Mouse (Mus musculus): ENCODE measurements around the gene Plekhg3. TPM values are rescaled to one million over a fixed set of nuclear protein-coding genes. Genes with fewer than 3 reads are reported as not detected.

Gene Plekhg3
- polyA plus RNA-seq, 1 experiment from 2014 or later = 5.7 TPM

DNA sequence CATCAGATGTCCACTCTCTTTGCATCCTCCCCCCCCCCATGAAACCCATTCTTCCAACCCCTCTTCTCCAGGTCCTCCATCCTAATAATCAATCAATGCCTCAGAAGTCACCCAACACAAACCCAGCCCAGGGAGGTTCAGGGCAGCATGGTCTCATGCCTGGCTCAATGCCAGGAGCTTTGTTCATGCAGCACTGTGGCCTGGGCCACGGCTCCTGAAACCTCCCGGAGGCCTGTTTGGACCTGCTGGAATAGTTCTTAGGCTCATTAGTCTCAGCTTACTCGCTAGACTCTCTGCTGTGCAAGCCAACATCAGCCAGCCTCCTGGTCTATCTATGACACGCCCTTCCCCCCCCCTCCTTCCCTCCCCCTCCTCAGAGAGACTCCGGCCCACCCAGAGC lies 27.7 kb upstream of the Plekhg3 start:
- Histone ChIP-seq H3K9me3 (ENCODE audit: control insufficient read depth) (no peaks in the 10 kb centered on the region), H3K9ac (ENCODE audit: low read depth, low read length) (no peak overlapping the region), H3K4me3 (ENCODE audit: low read depth, low read length) (no peak overlapping the region), H3K4me2 (replicated peaks; ENCODE audit: low read depth) (no peak overlapping the region), H3K4me1 (replicated peaks; ENCODE audit: control insufficient read depth, insufficient read depth, low read length) (no peaks in the 10 kb centered on the region), H3K27me3 (replicated peaks; ENCODE audit: control insufficient read depth, insufficient read depth, low read length) (no peaks in the 10 kb centered on the region), H3K27ac (ENCODE audit: low read depth, low read length) (no peak overlapping the region), H3K36me3 (ENCODE audit: control insufficient read depth, insufficient read depth) (no peaks in the 10 kb centered on the region)
- no peak for ATAC-seq
- TF ChIP-seq CTCF (IDR thresholded peaks at IDR 0.05; ENCODE audit: low read depth) = no peak
- WGBS = 63% methylated on average over 5 of the region's 5 CpGs

DNA sequence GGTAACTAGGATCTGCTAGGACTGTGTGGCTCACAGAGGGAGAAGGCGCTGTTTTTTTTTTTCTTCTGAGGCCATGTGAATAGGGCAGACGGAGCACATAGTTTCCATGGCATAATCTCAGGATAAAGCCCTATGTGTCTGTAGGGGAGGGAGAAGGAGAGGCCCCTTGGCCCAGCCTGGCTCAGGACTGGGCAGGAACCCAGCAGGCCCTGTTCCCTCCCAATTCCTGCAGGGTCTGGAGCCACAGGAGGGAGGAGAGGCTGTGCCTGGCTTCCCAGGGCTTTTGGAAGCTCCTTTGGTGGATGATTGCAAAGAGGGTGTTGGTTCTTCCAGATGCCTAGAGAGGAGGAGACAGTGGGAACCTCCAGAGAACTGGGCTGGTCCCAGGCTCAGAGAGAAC lies 24.2 kb upstream of the Plekhg3 start:
- no peak overlapping the region for H3K4me2 ChIP-seq (replicated peaks; ENCODE audit: low read depth)
- no peaks in the 10 kb centered on the region for H3K9me3 ChIP-seq (ENCODE audit: control insufficient read depth)
- WGBS = 66% methylated on average over 2 of the region's 2 CpGs
- H3K27me3 ChIP-seq (replicated peaks; ENCODE audit: control insufficient read depth, insufficient read depth, low read length) = no peaks in the 10 kb centered on the region
- no peaks in the 10 kb centered on the region for H3K4me1 ChIP-seq (replicated peaks; ENCODE audit: control insufficient read depth, insufficient read depth, low read length)
- TF ChIP-seq CTCF (IDR thresholded peaks at IDR 0.05; ENCODE audit: low read depth) = no peak
- no peak overlapping the region for H3K4me3 ChIP-seq (ENCODE audit: low read depth, low read length)
- no peak overlapping the region for H3K9ac ChIP-seq (ENCODE audit: low read depth, low read length)
- ATAC-seq = 0 out of 2 replicates have a peak, but pooled peaks have one; percentile 13
- H3K27ac ChIP-seq (ENCODE audit: low read depth, low read length) = no peak overlapping the region
- no peaks in the 10 kb centered on the region for H3K36me3 ChIP-seq (ENCODE audit: control insufficient read depth, insufficient read depth)

DNA sequence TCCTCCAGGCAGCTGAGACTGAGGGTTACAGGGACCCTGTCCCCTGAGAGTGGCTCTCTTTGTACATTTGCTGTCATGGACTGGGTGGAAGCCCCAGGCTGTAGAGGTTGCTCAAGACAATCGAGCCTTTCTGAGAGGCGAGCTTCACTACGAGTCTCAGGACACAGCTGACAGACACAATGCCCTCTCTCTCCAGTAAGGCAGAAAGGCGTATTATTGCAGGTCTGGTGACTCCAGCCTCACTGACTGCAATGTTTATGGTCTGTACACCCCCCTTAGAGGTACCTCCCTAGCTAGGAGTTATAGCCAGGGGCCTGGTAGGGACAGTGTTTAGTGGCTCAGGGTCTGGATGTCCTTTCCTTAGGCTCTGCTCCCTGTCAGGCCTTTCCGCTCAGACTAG lies 22.9 kb upstream of the Plekhg3 start:
- Histone ChIP-seq H3K9ac (ENCODE audit: low read depth, low read length) (no peak overlapping the region; the same call in 1 of the 2 replicates), H3K36me3 (ENCODE audit: control insufficient read depth, insufficient read depth) (no peaks in the 10 kb centered on the region), H3K27me3 (replicated peaks; ENCODE audit: control insufficient read depth, insufficient read depth, low read length) (no peaks in the 10 kb centered on the region), H3K4me1 (replicated peaks; ENCODE audit: control insufficient read depth, insufficient read depth, low read length) (no peaks in the 10 kb centered on the region), H3K4me2 (replicated peaks; ENCODE audit: low read depth) (no peak overlapping the region), H3K9me3 (ENCODE audit: control insufficient read depth) (no peaks in the 10 kb centered on the region), H3K27ac (ENCODE audit: low read depth, low read length) (no peak overlapping the region), H3K4me3 (ENCODE audit: low read depth, low read length) (no peak overlapping the region)
- no peak for ATAC-seq
- 73% methylated on average over 5 of the region's 5 CpGs for WGBS
- no peak for TF ChIP-seq CTCF (IDR thresholded peaks at IDR 0.05; ENCODE audit: low read depth)

DNA sequence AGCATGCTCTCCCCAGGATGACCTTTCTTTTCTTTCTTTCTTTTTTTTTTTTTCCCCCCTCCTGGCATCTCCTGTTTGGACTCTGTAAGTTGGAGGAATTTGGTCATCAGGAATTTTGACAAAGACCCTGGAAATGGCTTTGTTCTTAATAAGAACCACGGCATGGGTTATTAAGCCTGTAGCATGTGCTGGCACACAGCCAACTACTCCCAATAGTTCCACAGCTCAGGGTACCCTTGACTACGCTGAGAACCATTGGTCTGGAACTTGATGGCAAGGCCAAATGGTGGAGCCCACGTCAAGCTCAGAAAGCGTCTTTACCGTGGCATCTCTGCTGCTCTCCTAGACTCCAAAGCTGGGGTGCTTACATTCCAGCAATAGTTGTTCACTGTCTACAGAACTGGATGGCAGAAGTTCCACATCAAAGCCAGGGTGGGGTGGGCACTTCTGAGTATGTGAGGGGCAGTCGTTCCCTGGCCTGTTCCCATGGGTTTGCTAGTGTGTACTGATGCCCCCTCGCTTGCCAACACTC lies 21.7 kb upstream of the Plekhg3 start:
- no peak for ATAC-seq
- no peak overlapping the region for H3K4me3 ChIP-seq (ENCODE audit: low read depth, low read length)
- 82% methylated on average over 7 of the region's 7 CpGs for WGBS
- no peak overlapping the region for H3K27ac ChIP-seq (ENCODE audit: low read depth, low read length)
- no peaks in the 10 kb centered on the region for H3K27me3 ChIP-seq (replicated peaks; ENCODE audit: control insufficient read depth, insufficient read depth, low read length)
- no peaks in the 10 kb centered on the region for H3K36me3 ChIP-seq (ENCODE audit: control insufficient read depth, insufficient read depth)
- no peaks in the 10 kb centered on the region for H3K9me3 ChIP-seq (ENCODE audit: control insufficient read depth)
- no peak for TF ChIP-seq CTCF (IDR thresholded peaks at IDR 0.05; ENCODE audit: low read depth)
- no peak overlapping the region for H3K9ac ChIP-seq (ENCODE audit: low read depth, low read length)
- no peaks in the 10 kb centered on the region for H3K4me1 ChIP-seq (replicated peaks; ENCODE audit: control insufficient read depth, insufficient read depth, low read length)
- H3K4me2 ChIP-seq (replicated peaks; ENCODE audit: low read depth) = no peak overlapping the region

DNA sequence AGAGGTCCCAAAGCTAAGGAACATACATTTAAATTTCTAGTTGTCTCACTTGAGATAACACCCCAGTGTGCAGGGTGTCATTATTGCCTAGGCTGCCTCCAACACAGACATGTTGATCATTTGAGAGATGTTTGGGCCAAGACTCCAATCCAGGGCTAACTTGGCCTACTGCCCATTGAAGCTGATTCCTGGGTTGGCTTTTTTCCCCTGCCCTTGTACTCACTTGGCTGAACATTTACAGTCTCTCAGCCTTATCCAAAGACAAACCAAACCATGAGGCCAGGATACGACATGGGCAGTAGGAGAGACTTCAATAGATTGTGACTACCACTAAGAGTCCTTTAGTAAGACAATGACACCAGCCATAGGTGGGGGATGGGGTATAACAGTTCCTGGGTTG lies 18.0 kb upstream of the Plekhg3 start:
- H3K9me3 ChIP-seq (ENCODE audit: control insufficient read depth) = no peaks in the 10 kb centered on the region
- no peak overlapping the region for H3K9ac ChIP-seq (ENCODE audit: low read depth, low read length)
- ATAC-seq = no peak
- H3K27ac ChIP-seq (ENCODE audit: low read depth, low read length) = no peak overlapping the region
- no peaks in the 10 kb centered on the region for H3K27me3 ChIP-seq (replicated peaks; ENCODE audit: control insufficient read depth, insufficient read depth, low read length)
- WGBS = 18% methylated on average over 1 of the region's 1 CpGs
- H3K36me3 ChIP-seq (ENCODE audit: control insufficient read depth, insufficient read depth) = no peaks in the 10 kb centered on the region
- H3K4me1 ChIP-seq (replicated peaks; ENCODE audit: control insufficient read depth, insufficient read depth, low read length) = no peaks in the 10 kb centered on the region
- no peak overlapping the region for H3K4me2 ChIP-seq (replicated peaks; ENCODE audit: low read depth)
- no peak for TF ChIP-seq CTCF (IDR thresholded peaks at IDR 0.05; ENCODE audit: low read depth)
- no peak overlapping the region for H3K4me3 ChIP-seq (ENCODE audit: low read depth, low read length)

DNA sequence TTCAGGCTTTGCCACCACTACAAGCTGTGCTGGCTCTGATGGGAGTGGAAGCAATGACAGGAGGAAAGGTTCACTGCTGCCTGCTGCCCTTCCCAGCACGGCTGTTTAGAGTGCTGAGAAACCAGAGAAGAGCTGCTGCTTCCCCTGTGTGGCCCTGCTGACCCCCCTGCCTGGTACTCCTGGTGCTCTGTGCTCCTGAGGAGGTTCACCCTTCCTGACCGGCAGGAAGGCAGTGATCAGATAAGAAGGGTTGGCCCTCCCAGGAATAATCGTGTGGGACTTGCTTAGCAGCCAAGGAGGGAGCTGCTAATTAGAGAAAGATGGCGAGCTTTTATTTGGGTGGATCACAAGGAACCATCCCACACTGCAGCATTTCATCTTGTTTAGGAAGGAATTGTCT lies 15.8 kb upstream of the Plekhg3 start:
- Histone ChIP-seq H3K4me1 (replicated peaks; ENCODE audit: control insufficient read depth, insufficient read depth, low read length) (no peaks in the 10 kb centered on the region), H3K36me3 (ENCODE audit: control insufficient read depth, insufficient read depth) (no peaks in the 10 kb centered on the region), H3K4me2 (replicated peaks; ENCODE audit: low read depth) (no peak overlapping the region), H3K27me3 (replicated peaks; ENCODE audit: control insufficient read depth, insufficient read depth, low read length) (no peaks in the 10 kb centered on the region), H3K27ac (ENCODE audit: low read depth, low read length) (no peak overlapping the region), H3K9ac (ENCODE audit: low read depth, low read length) (no peak overlapping the region), H3K9me3 (ENCODE audit: control insufficient read depth) (no peaks in the 10 kb centered on the region), H3K4me3 (ENCODE audit: low read depth, low read length) (no peak overlapping the region)
- 20% methylated on average over 4 of the region's 4 CpGs for WGBS
- no peak for ATAC-seq
- no peak for TF ChIP-seq CTCF (IDR thresholded peaks at IDR 0.05; ENCODE audit: low read depth)

DNA sequence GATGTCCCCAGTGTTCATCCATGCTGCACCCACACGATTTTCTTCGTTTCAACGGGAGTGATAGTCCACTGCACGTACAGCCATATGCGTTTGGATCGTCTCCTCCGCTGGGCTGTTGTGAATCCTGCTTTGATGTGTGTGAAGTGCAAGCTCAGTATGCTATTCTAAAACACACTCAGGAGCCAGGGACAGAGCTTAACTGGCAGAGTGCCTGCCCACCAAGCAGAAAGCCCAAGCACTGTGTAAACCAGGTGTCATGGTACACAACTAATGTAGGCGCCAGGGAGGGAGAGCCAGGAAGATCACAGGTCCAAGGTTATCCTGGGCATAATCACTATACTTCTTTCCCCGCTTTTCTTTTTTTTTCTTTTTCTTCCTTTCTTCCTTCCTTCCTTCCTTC lies 12.7 kb upstream of the Plekhg3 start:
- H3K4me2 ChIP-seq (replicated peaks; ENCODE audit: low read depth) = no peak overlapping the region
- H3K27me3 ChIP-seq (replicated peaks; ENCODE audit: control insufficient read depth, insufficient read depth, low read length) = no peaks in the 10 kb centered on the region
- no peak for ATAC-seq
- no peaks in the 10 kb centered on the region for H3K36me3 ChIP-seq (ENCODE audit: control insufficient read depth, insufficient read depth)
- WGBS = 86% methylated on average over 9 of the region's 9 CpGs
- no peak overlapping the region for H3K4me3 ChIP-seq (ENCODE audit: low read depth, low read length)
- no peak overlapping the region for H3K9ac ChIP-seq (ENCODE audit: low read depth, low read length)
- H3K27ac ChIP-seq (ENCODE audit: low read depth, low read length) = no peak overlapping the region
- H3K9me3 ChIP-seq (ENCODE audit: control insufficient read depth) = no peaks in the 10 kb centered on the region
- TF ChIP-seq CTCF (IDR thresholded peaks at IDR 0.05; ENCODE audit: low read depth) = no peak
- no peaks in the 10 kb centered on the region for H3K4me1 ChIP-seq (replicated peaks; ENCODE audit: control insufficient read depth, insufficient read depth, low read length)
